Mouse (Mus musculus) MEL (cell line): ENCODE data around the gene Gm12695. TPM values are rescaled to one million over a fixed set of nuclear protein-coding genes. Genes with fewer than 3 reads are reported as not detected.

Source experiments
- DNase-seq: peaks from one replicate; pipeline ENCODE4 v3.0.0; 2011; ENCODE audit warnings: low read depth, low spot score
- H3K27ac ChIP-seq: 2 replicates; pipeline ENCODE4 v1.5.1; 2012; ENCODE audit warnings: low read depth, mild to moderate bottlenecking, control low read depth, low read length, moderate library complexity; ENCODE audit not compliant: control insufficient read depth
- H3K27me3 ChIP-seq, 2 experiments: fragments of 150-350 bp in 1 of 2; sonication (generic) in 1 of 2; 2 replicates each; pipeline ENCODE4 v1.6.1; 2012; ENCODE audit warnings: low read length in 2 of 2, mild to moderate bottlenecking in 2 of 2, improper control_type of control experiment in 1 of 2, moderate library complexity in 1 of 2; ENCODE audit not compliant: insufficient read depth in 2 of 2, control insufficient read depth in 1 of 2
- H3K36me3 ChIP-seq, 2 experiments: 2 replicates each; pipeline ENCODE4 v1.6.1; 2012 to 2014; ENCODE audit warnings: low read length in 2 of 2, improper control_type of control experiment in 1 of 2, inconsistent platforms in 1 of 2, mild to moderate bottlenecking in 1 of 2; ENCODE audit not compliant: insufficient read depth in 2 of 2, control insufficient read depth in 1 of 2
- H3K4me1 ChIP-seq, 2 experiments: fragments of 150-350 bp in 1 of 2; sonication (generic) in 1 of 2; 2 replicates each; pipeline ENCODE4 v1.6.1; 2012; ENCODE audit warnings: low read length in 2 of 2, improper control_type of control experiment in 1 of 2, mild to moderate bottlenecking in 1 of 2; ENCODE audit not compliant: insufficient read depth in 2 of 2, control insufficient read depth in 1 of 2
- H3K4me3 ChIP-seq, 2 experiments: fragments of 150-350 bp in 1 of 2; sonication (generic) in 1 of 2; 2 replicates each; pipeline ENCODE4 v1.5.1; 2012; ENCODE audit warnings: low read depth in 2 of 2, low read length in 2 of 2, mild to moderate bottlenecking in 2 of 2, moderate library complexity in 2 of 2, control low read depth in 1 of 2, improper control_type of control experiment in 1 of 2; ENCODE audit not compliant: control insufficient read depth in 1 of 2, insufficient read depth in 1 of 2
- H3K79me2 ChIP-seq: 2 replicates; pipeline ENCODE4 v1.6.1; 2012; ENCODE audit warnings: mild to moderate bottlenecking, low read length, moderate library complexity; ENCODE audit not compliant: control insufficient read depth, poor library complexity, insufficient read depth
- H3K9ac ChIP-seq: 2 replicates; pipeline ENCODE4 v1.6.1; 2012; ENCODE audit warnings: low read depth, mild to moderate bottlenecking, control low read depth, low read length, moderate library complexity; ENCODE audit not compliant: control insufficient read depth, poor library complexity, severe bottlenecking
- H3K9me3 ChIP-seq: fragments of 150-350 bp; sonication (generic); replicated peaks from 2 replicates; pipeline ENCODE4 v1.6.1; 2012; ENCODE audit warnings: mild to moderate bottlenecking, low read length, improper control_type of control experiment, moderate library complexity; ENCODE audit not compliant: insufficient read depth
- BHLHE40 ChIP-seq: IDR thresholded peaks from 2 replicates; pipeline ENCODE4 v1.6.1; 2012; ENCODE audit warnings: low read depth, mild to moderate bottlenecking, inconsistent platforms, low read length, improper control_type of control experiment, borderline replicate concordance
- CHD1 ChIP-seq: IDR thresholded peaks from 2 replicates; pipeline ENCODE4 v1.6.1; 2012; ENCODE audit warnings: low read depth, mild to moderate bottlenecking, inconsistent platforms, low read length, improper control_type of control experiment
- CHD2 ChIP-seq: IDR thresholded peaks from 2 replicates; pipeline ENCODE4 v1.6.1; 2011; ENCODE audit warnings: low read length, improper control_type of control experiment
- CTCF ChIP-seq, 3 experiments: IDR thresholded peaks in 2 of 3; conservative IDR thresholded peaks in 1 of 3; 2 replicates each; pipeline ENCODE4 v1.5.1; 2011 to 2012; ENCODE audit warnings: low read length in 3 of 3, low read depth in 2 of 3, mild to moderate bottlenecking in 2 of 3, improper control_type of control experiment in 1 of 3, inconsistent platforms in 1 of 3, mixed read lengths in 1 of 3, moderate library complexity in 1 of 3; ENCODE audit not compliant: control insufficient read depth in 1 of 3, insufficient read depth in 1 of 3, poor library complexity in 1 of 3, severe bottlenecking in 1 of 3
- E2F4 ChIP-seq: IDR thresholded peaks from 2 replicates; pipeline ENCODE4 v1.6.1; 2011; ENCODE audit warnings: low read depth, low read length, improper control_type of control experiment, borderline replicate concordance
- ELF1 ChIP-seq: IDR thresholded peaks from 2 replicates; pipeline ENCODE4 v1.6.1; 2014; ENCODE audit warnings: low read depth, mild to moderate bottlenecking, inconsistent platforms, low read length, improper control_type of control experiment, moderate library complexity
- EP300 ChIP-seq, 2 experiments: IDR thresholded peaks; 2 replicates each; pipeline ENCODE4 v1.6.1; 2011; ENCODE audit warnings: improper control_type of control experiment in 2 of 2, low read length in 2 of 2, low read depth in 1 of 2, mild to moderate bottlenecking in 1 of 2
- ETS1 ChIP-seq: IDR thresholded peaks from 2 replicates; pipeline ENCODE4 v1.6.1; 2012; ENCODE audit warnings: low read depth, mild to moderate bottlenecking, inconsistent platforms, low read length, improper control_type of control experiment, moderate library complexity
- GABPA ChIP-seq: IDR thresholded peaks from 2 replicates; pipeline ENCODE4 v1.6.1; 2012; ENCODE audit warnings: low read depth, mild to moderate bottlenecking, inconsistent platforms, low read length, improper control_type of control experiment, moderate library complexity
- HCFC1 ChIP-seq: IDR thresholded peaks from 2 replicates; pipeline ENCODE4 v1.6.1; 2012; ENCODE audit warnings: low read depth, mild to moderate bottlenecking, inconsistent platforms, low read length, improper control_type of control experiment, moderate library complexity
- MAFK ChIP-seq: IDR thresholded peaks from 2 replicates; pipeline ENCODE4 v1.6.1; 2011; ENCODE audit warnings: low read depth, mild to moderate bottlenecking, low read length, improper control_type of control experiment, borderline replicate concordance
- MAX ChIP-seq: IDR thresholded peaks from 2 replicates; pipeline ENCODE4 v1.6.1; 2011; ENCODE audit warnings: low read length, improper control_type of control experiment
- MEF2A ChIP-seq: IDR thresholded peaks from 2 replicates; pipeline ENCODE4 v1.6.1; 2014; ENCODE audit warnings: low read depth, mild to moderate bottlenecking, inconsistent platforms, low read length, improper control_type of control experiment; ENCODE audit not compliant: poor library complexity, insufficient replicate concordance, severe bottlenecking; ENCODE audit errors: extremely low read depth
- MXI1 ChIP-seq: IDR thresholded peaks from 2 replicates; pipeline ENCODE4 v1.6.1; 2011; ENCODE audit warnings: mild to moderate bottlenecking, low read depth, low read length, improper control_type of control experiment
- MYB ChIP-seq: IDR thresholded peaks from 2 replicates; pipeline ENCODE4 v1.6.1; 2011; ENCODE audit warnings: mild to moderate bottlenecking, low read depth, low read length, improper control_type of control experiment
- MYC ChIP-seq: IDR thresholded peaks from 2 replicates; pipeline ENCODE4 v1.6.1; 2011; ENCODE audit warnings: low read depth, mild to moderate bottlenecking, low read length, improper control_type of control experiment, moderate library complexity
- NELFE ChIP-seq: IDR thresholded peaks from 2 replicates; pipeline ENCODE4 v1.6.1; 2011; ENCODE audit warnings: low read depth, low read length, improper control_type of control experiment
- NRF1 ChIP-seq: IDR thresholded peaks from 2 replicates; pipeline ENCODE4 v1.6.1; 2014; ENCODE audit warnings: low read depth, mild to moderate bottlenecking, inconsistent platforms, low read length, improper control_type of control experiment, moderate library complexity; ENCODE audit not compliant: poor library complexity, insufficient read depth, severe bottlenecking
- POLR2AphosphoS2 ChIP-seq: IDR thresholded peaks from 2 replicates; pipeline ENCODE4 v1.6.1; 2011; ENCODE audit warnings: low read length, improper control_type of control experiment
- RAD21 ChIP-seq: IDR thresholded peaks from 2 replicates; pipeline ENCODE4 v1.6.1; 2011; ENCODE audit warnings: mild to moderate bottlenecking, low read depth, low read length, improper control_type of control experiment
- RCOR1 ChIP-seq: IDR thresholded peaks from 2 replicates; pipeline ENCODE4 v1.6.1; 2012; ENCODE audit warnings: low read depth, mild to moderate bottlenecking, inconsistent platforms, low read length, improper control_type of control experiment
- SIN3A ChIP-seq: IDR thresholded peaks from 2 replicates; pipeline ENCODE4 v1.6.1; 2012; ENCODE audit warnings: low read length, improper control_type of control experiment, inconsistent platforms
- SMC3 ChIP-seq: IDR thresholded peaks from 2 replicates; pipeline ENCODE4 v1.6.1; 2011; ENCODE audit warnings: low read depth, low read length, improper control_type of control experiment
- TAL1 ChIP-seq: IDR thresholded peaks from 2 replicates; pipeline ENCODE4 v1.6.1; 2012; ENCODE audit warnings: mild to moderate bottlenecking, inconsistent platforms, low read length, moderate library complexity, mixed read lengths
- TBP ChIP-seq: IDR thresholded peaks from 2 replicates; pipeline ENCODE4 v1.8.0; 2011; ENCODE audit warnings: low read depth, low read length, improper control_type of control experiment
- TCF12 ChIP-seq: IDR thresholded peaks from 2 replicates; pipeline ENCODE4 v1.6.1; 2014; ENCODE audit warnings: low read depth, mild to moderate bottlenecking, inconsistent platforms, low read length, improper control_type of control experiment, moderate library complexity
- UBTF ChIP-seq: IDR thresholded peaks from 2 replicates; pipeline ENCODE4 v1.6.1; 2012; ENCODE audit warnings: low read depth, mild to moderate bottlenecking, inconsistent platforms, low read length, improper control_type of control experiment, moderate library complexity, borderline replicate concordance; ENCODE audit not compliant: insufficient read depth
- USF1 ChIP-seq: IDR thresholded peaks from 2 replicates; pipeline ENCODE4 v1.6.1; 2014; ENCODE audit warnings: low read depth, mild to moderate bottlenecking, inconsistent platforms, low read length, improper control_type of control experiment, moderate library complexity
- USF2 ChIP-seq, 2 experiments: IDR thresholded peaks; 2 replicates each; pipeline ENCODE4 v1.6.1; 2011 to 2012; ENCODE audit warnings: improper control_type of control experiment in 2 of 2, low read length in 2 of 2, borderline replicate concordance in 1 of 2, inconsistent platforms in 1 of 2, low read depth in 1 of 2, mild to moderate bottlenecking in 1 of 2; ENCODE audit not compliant: insufficient read depth in 1 of 2
- ZC3H11A ChIP-seq: IDR thresholded peaks from 2 replicates; pipeline ENCODE4 v1.6.1; 2012; ENCODE audit warnings: low read depth, mild to moderate bottlenecking, inconsistent platforms, low read length, improper control_type of control experiment
- polyA plus RNA-seq, 2 experiments: library from polyadenylated mRNA; stranded (reverse) in 1 of 2; unstranded in 1 of 2; fragments of >175 nt in 1 of 2; fragments of >200 nt in 1 of 2; gene quantifications; 2 replicates each; pipeline versions ENCODE4 v1.2.1 to v1.2.4; 2012; ENCODE audit warnings: low replicate concordance in 2 of 2, low read depth in 1 of 2; ENCODE audit not compliant: insufficient read length in 2 of 2, insufficient read depth in 1 of 2, missing spikeins in 1 of 2
- total RNA-seq: library from RNA; depleted of rRNA; stranded (reverse); fragments of 300-350 nt; gene quantifications from 2 replicates; pipeline ENCODE4 v1.2.3, GENCODE M21; 2012

The Gm12695 gene
- total and polyA plus RNA-seq, 3 experiments, result not detected

GRCm38 (mm10) chr4:96696614-96697360, 88.2 kb downstream of the Gm12695 start:
- Histone ChIP-seq H3K9me3 (no peaks in the 10 kb centered on the region), H3K9ac (no peak overlapping the region), H3K36me3 (no peaks in the 10 kb centered on the region), H3K27me3 (no peaks in the 10 kb centered on the region), H3K4me1 (no peaks in the 10 kb centered on the region), H3K4me3 (no peak overlapping the region), H3K79me2 (no peaks in the 10 kb centered on the region), H3K27ac (no peak overlapping the region)
- TF ChIP-seq POLR2AphosphoS2 (no peak), EP300 (IDR thresholded peaks at IDR 0.05; ENCODE audit: low read depth in 1 of 2, low read length in 2 of 2) (no peak), NRF1 (no peak), E2F4 (no peak), TAL1 (no peak), TCF12 (no peak), USF1 (no peak), MXI1 (no peak), TBP (no peak), CTCF (IDR thresholded peaks at IDR 0.05 in 2 of 3, conservative IDR thresholded peaks at IDR 0.05 in 1 of 3; ENCODE audit: control insufficient read depth in 1 of 3, insufficient read depth in 1 of 3, low read depth in 2 of 3, low read length in 3 of 3, poor library complexity in 1 of 3, severe bottlenecking in 1 of 3) (peak; percentile 34 to 60 (median 53)), HCFC1 (no peak), MAFK (no peak), MEF2A (no peak), GABPA (no peak), CHD1 (no peak), RCOR1 (no peak), ELF1 (no peak), SMC3 (0 out of 2 replicates have a peak, but pooled peaks have one; percentile 20), RAD21 (peak; percentile 57), MAX (no peak), UBTF (no peak), CHD2 (no peak), NELFE (no peak), ETS1 (no peak), MYB (no peak), BHLHE40 (no peak), ZC3H11A (peak; percentile 17; the same call in 1 of the 2 replicates), USF2 (IDR thresholded peaks at IDR 0.05; ENCODE audit: borderline replicate concordance in 1 of 2, insufficient read depth in 1 of 2, low read depth in 1 of 2, low read length in 2 of 2) (no peak), SIN3A (no peak), MYC (no peak)
- peak; percentile 40 for DNase-seq
